Mouse (Mus musculus): ENCODE results near the gene Wdr43. TPM values are rescaled to one million over a fixed set of nuclear protein-coding genes. Genes with fewer than 3 reads are reported as not detected.
A peak's percentile ranks its signal among the peaks of the same experiment; 100 is the strongest.

Wdr43 gene
- total RNA-seq, 2 experiments from 2014 or later = 26.5 to 29.6 TPM

GRCm38 (mm10) chr17:71662751-71663250 is 47.1 kb downstream of the Wdr43 start:
- DNase-seq (ENCODE audit: low spot score) = peak; percentile 77

DNA sequence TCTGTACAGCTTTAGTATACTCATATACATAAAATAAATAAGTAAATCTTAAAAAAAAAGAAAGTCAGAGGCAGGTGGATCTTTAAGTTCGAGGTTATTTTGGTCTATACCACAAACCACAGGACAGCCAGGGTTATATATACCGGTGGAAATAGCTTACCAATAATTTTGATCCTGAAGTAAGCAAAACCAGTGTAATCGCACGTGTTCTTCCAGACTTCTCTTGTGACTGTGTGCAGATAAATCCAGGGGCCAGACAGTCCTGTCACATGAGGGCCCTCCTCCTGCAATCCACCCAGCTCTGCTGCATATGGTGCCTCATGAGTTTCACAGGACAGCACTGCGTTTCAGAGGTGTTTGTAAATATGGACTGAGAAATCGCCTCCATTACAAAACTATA is 47.8 kb downstream of the Wdr43 start:
- no peak for DNase-seq (ENCODE audit: low spot score)

GRCm38 (mm10) chr17:71664172-71664571 is 48.5 kb downstream of the Wdr43 start:
- no peak for DNase-seq (ENCODE audit: low spot score)

DNA sequence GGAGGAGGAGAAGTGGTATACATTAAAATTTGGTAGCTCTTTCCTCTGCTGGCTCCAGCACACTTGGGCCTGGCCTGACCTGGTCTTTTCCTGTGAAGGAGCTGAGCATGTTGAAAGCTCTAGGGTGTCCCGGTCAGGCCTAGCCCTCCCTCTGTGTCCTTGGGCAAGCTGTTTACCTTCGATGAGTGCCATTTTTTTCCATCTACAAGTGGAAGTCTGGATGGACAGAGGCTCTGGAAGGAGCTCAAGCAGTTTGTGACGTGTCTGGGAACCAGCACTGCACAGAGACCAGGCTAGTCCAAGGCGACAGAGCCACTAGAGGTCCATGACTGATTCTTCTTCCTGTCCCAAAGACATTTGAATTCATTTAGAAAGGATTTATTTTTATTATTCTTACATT is 49.5 kb downstream of the Wdr43 start:
- DNase-seq (ENCODE audit: low spot score) = no peak

- no peak for DNase-seq (ENCODE audit: low spot score)
Measured at GRCm38 (mm10) chr17:71669511-71669910, 53.8 kb downstream of the Wdr43 start.

DNA sequence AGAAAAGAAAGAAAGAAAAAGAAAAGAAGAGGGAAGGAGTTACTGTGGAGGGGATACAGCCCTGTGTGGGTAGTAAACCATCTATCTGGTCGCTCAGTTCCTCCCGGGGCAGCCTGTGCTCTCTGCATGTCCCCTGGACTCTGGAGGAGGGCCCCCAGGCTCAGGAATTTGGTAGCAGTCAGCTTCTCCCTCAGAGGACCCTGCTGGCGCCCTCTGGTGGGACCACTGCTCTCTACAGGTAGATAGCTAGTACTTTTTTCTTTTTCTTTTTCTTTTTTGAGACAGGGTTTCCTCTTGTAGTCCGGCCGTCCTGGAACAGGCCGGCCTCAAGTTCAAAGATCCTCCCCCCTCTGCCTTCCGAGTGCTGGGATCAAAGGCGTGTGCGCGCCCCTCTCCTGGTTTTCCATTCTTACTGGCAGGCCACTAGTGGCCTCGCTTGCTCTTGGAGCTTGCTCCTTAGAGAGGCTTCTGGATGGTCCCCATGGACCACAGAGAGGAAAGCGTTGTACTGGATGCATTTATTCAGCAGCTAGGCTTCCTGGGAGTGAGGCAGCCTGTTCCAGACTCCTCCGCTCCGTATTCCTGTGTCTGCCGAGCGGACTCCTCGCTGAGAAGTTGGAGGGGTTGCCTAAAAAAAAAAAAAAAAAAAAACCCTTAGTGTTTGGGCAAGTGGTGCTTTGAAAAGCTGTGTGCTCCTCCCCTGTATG is 56.3 kb downstream of the Wdr43 start:
- DNase-seq (ENCODE audit: low spot score) = peak; percentile 37

DNA sequence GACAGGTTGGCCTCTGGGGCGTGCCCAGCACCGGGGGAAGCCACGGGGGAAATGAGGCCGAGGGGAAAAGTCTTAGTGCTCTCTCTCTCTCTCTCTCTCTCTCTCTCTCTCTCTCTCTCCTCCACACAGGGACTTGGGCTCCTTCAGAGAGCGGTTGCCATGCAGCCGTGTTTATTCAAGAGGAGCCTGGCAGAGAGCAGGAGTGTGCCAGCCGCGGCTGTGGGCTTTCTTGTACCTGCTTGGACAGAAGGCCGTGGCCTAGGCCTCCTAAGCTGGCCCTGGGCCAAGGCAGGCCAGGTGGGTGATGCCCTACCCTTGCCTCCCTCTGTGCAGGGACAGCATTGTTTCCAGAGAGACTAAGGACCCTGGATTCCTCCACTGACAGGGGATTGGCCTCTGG is 57.4 kb downstream of the Wdr43 start, which contains the start of gene Togaram2:
Gene Togaram2 (plus strand): TSS at position 170 of the 400 bp plus-strand sequence.
- DNase-seq (ENCODE audit: low spot score) = no peak

GRCm38 (mm10) chr17:71673936-71674335 is 58.2 kb downstream of the Wdr43 start:
- DNase-seq (ENCODE audit: low spot score) = no peak

- DNase-seq (ENCODE audit: low spot score) = no peak
Measured at GRCm38 (mm10) chr17:71674886-71675285, 59.2 kb downstream of the Wdr43 start.

DNA sequence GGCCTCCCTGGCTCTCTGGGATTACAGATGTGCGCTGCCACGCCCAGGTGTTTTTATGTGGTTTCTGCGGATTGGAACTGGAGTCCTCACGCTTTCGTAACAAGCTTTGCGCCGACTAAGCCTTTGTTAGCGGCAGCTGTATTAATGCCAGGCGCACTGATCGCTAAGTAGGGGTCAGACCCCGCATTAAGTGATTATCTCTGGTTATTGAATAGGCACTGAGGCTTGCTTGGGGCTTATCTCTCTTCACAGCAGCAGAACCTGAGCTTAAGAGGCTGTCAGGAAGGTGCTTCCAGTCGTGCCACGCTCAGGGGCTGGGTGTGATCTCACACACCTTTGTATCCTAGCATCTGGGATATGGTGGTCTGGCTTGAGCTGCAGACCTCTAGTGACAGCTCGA is 66.0 kb downstream of the Wdr43 start:
- no peak for DNase-seq (ENCODE audit: low spot score)

DNA sequence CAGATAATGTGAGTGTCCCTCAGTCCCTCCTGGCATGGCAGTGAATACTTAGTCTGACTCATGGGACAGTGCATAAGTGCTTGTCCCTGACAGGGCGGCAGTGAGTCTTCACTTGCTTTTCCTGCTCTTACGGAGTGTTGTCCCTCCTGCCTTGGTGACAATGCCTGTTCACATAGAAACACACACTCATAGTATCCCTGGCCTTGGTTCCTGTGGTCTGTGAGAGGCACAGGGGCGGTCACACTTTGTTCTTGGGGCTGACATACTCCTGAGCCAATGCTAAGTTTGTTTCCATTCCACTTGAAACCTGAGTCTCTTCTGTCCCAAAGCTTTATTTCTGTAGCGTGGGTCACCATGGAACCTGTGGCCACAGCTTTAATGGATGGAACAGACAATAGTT is 66.7 kb downstream of the Wdr43 start:
- no peak for DNase-seq (ENCODE audit: low spot score)

DNA sequence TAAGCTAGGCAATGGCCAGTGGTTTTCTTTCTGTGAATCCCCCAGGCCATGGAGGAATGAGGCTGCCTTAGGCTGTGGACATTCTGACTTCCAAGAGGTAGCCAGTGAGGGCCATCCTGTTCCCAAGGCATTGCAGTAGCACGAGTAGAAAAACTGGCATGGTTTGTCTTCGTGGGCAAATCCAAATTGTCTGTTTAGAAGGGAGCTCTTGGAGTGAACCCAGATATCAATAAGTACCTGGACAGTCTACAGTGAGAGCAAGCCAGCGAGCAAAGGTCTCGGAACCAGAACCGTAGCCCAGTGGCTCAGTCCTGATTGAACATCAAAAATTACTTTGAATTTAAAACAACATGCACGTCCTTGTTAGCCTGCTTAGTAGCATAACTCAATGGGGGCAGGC is 67.6 kb downstream of the Wdr43 start:
- no peak for DNase-seq (ENCODE audit: low spot score)

- DNase-seq (ENCODE audit: low spot score) = no peak
Measured at GRCm38 (mm10) chr17:71684103-71684608, 68.5 kb downstream of the Wdr43 start.

GRCm38 (mm10) chr17:71687436-71687835 is 71.7 kb downstream of the Wdr43 start:
- no peak for DNase-seq (ENCODE audit: low spot score)

- no peak for DNase-seq (ENCODE audit: low spot score)
Measured at GRCm38 (mm10) chr17:71689903-71690302, 74.2 kb downstream of the Wdr43 start.

GRCm38 (mm10) chr17:71691361-71691875 is 75.7 kb downstream of the Wdr43 start:
- DNase-seq (ENCODE audit: low spot score) = no peak

DNA sequence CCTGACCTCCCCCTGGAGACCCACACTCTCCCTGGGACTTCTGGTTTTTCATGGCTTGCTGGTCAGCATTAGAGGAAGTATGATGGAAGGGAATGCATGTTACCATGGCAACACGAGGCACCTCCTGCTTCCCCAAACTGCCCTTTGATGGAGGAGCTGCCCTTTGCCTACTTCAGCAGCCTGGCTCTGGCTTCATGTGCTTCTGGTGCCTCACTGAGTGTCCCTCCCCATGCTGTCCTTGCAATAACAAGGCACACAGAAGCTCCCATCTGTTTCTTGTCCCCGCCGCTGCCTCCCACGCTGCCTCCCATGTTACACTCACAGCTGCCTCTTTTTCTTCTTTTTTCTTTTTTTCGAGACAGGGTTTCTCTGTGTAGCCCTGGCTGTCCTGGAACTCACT is 77.6 kb downstream of the Wdr43 start:
- peak; percentile 17 for DNase-seq (ENCODE audit: low spot score)

DNA sequence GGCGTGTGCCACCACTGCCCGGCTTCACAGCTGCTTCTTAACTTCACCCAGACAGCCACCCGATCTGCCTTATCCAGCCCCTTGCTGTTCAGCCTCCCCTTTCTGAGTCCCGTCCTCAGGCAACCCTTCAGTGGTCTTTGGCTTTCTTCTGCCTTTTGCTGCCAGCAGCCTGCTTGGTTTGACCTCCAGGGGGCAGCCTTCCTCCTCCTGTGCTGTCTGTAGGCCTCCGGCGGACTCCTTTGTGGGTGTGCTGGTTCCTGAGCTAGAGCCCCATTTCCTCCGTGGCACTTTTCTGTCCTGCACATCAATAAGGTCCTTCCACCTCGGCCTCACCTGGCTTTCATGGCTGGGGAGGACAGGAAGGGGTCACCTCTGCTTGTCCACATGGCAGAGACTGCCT is 78.1 kb downstream of the Wdr43 start:
- DNase-seq (ENCODE audit: low spot score) = no peak

DNA sequence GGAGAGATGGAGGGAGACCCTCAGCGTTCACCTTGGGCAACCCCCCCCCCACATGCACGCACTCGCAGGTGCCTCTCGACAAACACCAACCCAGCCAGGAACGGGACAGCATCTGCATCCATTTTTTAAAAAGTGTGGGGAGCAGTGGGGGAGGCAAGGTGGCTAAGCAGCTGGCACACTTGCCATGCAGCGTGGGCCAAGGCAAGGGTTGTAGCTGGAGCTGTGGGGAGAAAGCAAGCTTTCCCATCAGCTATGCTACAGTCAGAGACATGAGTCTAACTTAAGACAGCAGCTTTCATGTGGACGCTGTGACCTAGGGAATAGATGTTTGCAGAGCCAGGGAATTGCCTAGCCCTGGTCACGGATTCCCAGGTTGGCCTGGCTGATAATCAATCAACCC is 79.5 kb downstream of the Wdr43 start:
- DNase-seq (ENCODE audit: low spot score) = no peak

- DNase-seq (ENCODE audit: low spot score) = peak; percentile 20
Measured at GRCm38 (mm10) chr17:71695716-71696315, 80.1 kb downstream of the Wdr43 start.

- peak; percentile 58 for DNase-seq (ENCODE audit: low spot score)
Measured at GRCm38 (mm10) chr17:71696396-71696795, 80.7 kb downstream of the Wdr43 start.

DNA sequence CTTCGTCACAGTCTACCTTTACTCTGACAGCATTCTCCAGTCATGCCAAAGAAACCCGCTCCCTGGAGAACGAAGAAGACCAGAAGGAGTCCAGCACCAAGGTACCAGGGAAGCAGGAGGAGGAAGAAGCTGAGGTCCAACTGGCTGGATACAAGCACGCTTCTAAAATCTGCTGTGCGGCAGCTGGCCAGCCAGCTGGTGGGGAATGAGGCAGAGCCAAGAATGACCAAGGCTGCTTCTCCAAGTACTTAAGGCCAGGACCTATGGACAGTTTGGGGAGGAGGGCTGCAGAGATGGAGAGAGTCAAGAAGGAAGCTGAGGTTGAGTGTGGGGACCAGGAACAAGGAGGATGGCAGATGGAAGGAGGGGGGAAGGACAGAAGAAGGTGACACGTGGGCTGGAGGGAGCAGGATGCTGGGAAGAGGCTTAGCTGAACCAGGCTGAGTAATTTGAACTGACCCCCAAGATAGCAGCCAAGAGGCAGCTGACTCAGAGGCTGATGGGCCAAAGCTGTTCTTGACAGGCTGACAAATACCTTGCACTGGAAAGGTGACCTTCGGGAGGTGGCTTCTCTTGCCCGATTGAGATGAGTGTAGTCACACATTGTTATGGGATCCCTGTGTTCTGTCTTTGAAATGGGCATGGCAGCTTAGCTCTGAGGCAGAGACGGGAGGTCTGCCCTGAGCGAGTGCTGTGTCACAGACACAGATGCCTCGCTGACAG is 82.4 kb downstream of the Wdr43 start:
- DNase-seq (ENCODE audit: low spot score) = peak; percentile 83

Measured in gastrocnemius, adult 18-20 months (tissue).